Mouse (Mus musculus) megakaryocyte, embryonic 14.5 days (primary cell): Measurements from ENCODE around the gene Setd6.

Experiments used
- FLI1 ChIP-seq: IDR thresholded peaks from 2 replicates; pipeline ENCODE4 v1.6.1; 2012; ENCODE audit warnings: low read length, inconsistent platforms, mixed read lengths
- GATA1 ChIP-seq: IDR thresholded peaks from 3 replicates; pipeline ENCODE4 v1.6.1; 2012; ENCODE audit warnings: mixed read lengths, low read length, inconsistent platforms, borderline replicate concordance

GRCm38 (mm10) chr8:95764133-95764532, 48.5 kb downstream of the Setd6 start:
- TF ChIP-seq GATA1 (no peak), FLI1 (no peak)
